Mouse (Mus musculus): Measurements from ENCODE around the gene Zbtb49. TPM values are rescaled to one million over a fixed set of nuclear protein-coding genes. Genes with fewer than 3 reads are reported as not detected.
A peak's percentile ranks its signal among the peaks of the same experiment; 100 is the strongest.

Gene Zbtb49
- polyA plus RNA-seq, 1 experiment, result 24.5 TPM

DNA sequence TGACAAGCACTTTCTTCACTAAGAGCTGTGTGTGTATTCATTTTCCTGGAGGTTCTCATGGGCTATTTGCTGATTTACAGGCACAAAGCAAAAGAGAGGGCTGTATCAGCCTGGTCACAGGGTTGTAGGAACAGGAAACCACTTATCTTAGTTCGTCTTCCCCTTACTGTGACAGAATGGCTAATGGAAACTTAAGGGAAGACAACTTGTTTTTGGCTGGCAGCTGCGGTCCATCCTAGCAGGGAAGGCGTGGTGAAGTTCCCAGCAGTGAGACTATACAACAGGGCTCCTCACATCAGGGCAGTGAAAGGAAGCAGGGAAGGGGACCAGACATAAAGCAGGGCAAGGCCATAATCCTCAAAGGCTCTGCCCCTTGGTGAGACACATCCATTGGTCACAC lies 35.4 kb upstream of the Zbtb49 start:
- no peak overlapping the region for H3K4me3 ChIP-seq (ENCODE audit: control insufficient read depth, low read depth, low read length)
- no peaks in the 10 kb centered on the region for H3K27me3 ChIP-seq (ENCODE audit: control insufficient read depth, insufficient read depth, low read length)
- TF ChIP-seq CTCF (IDR thresholded peaks at IDR 0.05; ENCODE audit: control insufficient read depth, insufficient read depth, insufficient replicate concordance, low read depth, low read length), result no peak
- no peak for TF ChIP-seq POLR2A (IDR thresholded peaks at IDR 0.05; ENCODE audit: control insufficient read depth, low read depth, low read length)
- H3K36me3 ChIP-seq (ENCODE audit: control insufficient read depth, insufficient read depth, low read length), result no peaks in the 10 kb centered on the region
- H3K4me1 ChIP-seq (ENCODE audit: control insufficient read depth, insufficient read depth, low read length), result no peaks in the 10 kb centered on the region; the same call in 1 of the 2 replicates
- H3K27ac ChIP-seq (ENCODE audit: control insufficient read depth, insufficient read depth, low read depth, low read length), result no peak overlapping the region

- no peaks in the 10 kb centered on the region for H3K27me3 ChIP-seq (ENCODE audit: control insufficient read depth, insufficient read depth, low read length)
- H3K4me1 ChIP-seq (ENCODE audit: control insufficient read depth, insufficient read depth, low read length), result no peaks in the 10 kb centered on the region; the same call in 1 of the 2 replicates
- no peaks in the 10 kb centered on the region for H3K36me3 ChIP-seq (ENCODE audit: control insufficient read depth, insufficient read depth, low read length)
- TF ChIP-seq CTCF (IDR thresholded peaks at IDR 0.05; ENCODE audit: control insufficient read depth, insufficient read depth, insufficient replicate concordance, low read depth, low read length) (no peak), POLR2A (IDR thresholded peaks at IDR 0.05; ENCODE audit: control insufficient read depth, low read depth, low read length) (no peak)
- H3K27ac ChIP-seq (ENCODE audit: control insufficient read depth, insufficient read depth, low read depth, low read length), result no peak overlapping the region
- H3K4me3 ChIP-seq (ENCODE audit: control insufficient read depth, low read depth, low read length), result no peak overlapping the region
Observed at GRCm38 (mm10) chr5:38255195-38255594, 34.9 kb upstream of the Zbtb49 start.

DNA sequence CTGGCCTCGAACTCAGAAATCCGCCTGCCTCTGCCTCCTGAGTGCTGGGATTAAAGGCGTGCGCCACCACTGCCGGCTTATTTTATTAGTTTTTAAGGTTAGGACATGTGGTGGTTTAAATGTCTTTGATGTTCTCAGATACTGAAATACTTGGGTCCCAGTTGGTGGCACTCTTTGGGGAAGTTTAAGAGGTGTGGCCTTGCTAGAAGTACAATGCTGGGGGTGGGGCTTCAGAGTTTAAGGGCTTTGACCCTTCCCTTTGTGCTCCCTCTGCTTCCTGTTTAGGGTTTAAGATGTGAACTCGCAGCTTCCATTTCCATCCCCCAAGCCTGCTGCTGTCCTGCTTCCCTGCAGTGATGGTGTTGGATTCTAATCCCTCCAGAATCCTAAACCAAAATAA lies 21.7 kb upstream of the Zbtb49 start:
- no peaks in the 10 kb centered on the region for H3K27me3 ChIP-seq (ENCODE audit: control insufficient read depth, insufficient read depth, low read length)
- H3K27ac ChIP-seq (ENCODE audit: control insufficient read depth, insufficient read depth, low read depth, low read length), result no peak overlapping the region
- TF ChIP-seq POLR2A (IDR thresholded peaks at IDR 0.05; ENCODE audit: control insufficient read depth, low read depth, low read length), result no peak
- no peak for TF ChIP-seq CTCF (IDR thresholded peaks at IDR 0.05; ENCODE audit: control insufficient read depth, insufficient read depth, insufficient replicate concordance, low read depth, low read length)

DNA sequence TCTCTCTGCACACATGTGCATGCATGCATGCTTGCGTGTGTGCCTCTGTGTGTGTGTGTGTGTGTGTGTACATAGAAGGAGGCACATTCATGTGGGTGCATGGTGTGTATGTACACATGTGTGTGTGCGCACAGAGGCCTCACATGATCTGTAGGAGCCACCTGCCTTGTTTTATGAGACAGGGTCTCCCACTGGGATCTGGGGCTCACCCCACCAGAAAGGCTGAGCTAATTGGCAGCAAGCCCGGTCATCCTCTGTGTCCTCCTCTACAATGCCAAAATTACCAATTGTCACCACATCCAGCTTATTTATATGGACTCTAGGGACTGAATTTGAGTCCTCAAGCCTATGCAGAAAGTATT lies 21.2 kb upstream of the Zbtb49 start:
- no peak for TF ChIP-seq POLR2A (IDR thresholded peaks at IDR 0.05; ENCODE audit: control insufficient read depth, low read depth, low read length)
- TF ChIP-seq CTCF (IDR thresholded peaks at IDR 0.05; ENCODE audit: control insufficient read depth, insufficient read depth, insufficient replicate concordance, low read depth, low read length), result no peak
- no peak overlapping the region for H3K27ac ChIP-seq (ENCODE audit: control insufficient read depth, insufficient read depth, low read depth, low read length)
- H3K4me3 ChIP-seq (ENCODE audit: control insufficient read depth, low read depth, low read length), result no peak overlapping the region
- no peaks in the 10 kb centered on the region for H3K36me3 ChIP-seq (ENCODE audit: control insufficient read depth, insufficient read depth, low read length)
- no peaks in the 10 kb centered on the region for H3K4me1 ChIP-seq (ENCODE audit: control insufficient read depth, insufficient read depth, low read length)
- H3K27me3 ChIP-seq (ENCODE audit: control insufficient read depth, insufficient read depth, low read length), result no peaks in the 10 kb centered on the region

More for the DNA sequence above, 21.7 kb upstream of the Zbtb49 start:
- Histone ChIP-seq H3K4me3 (ENCODE audit: control insufficient read depth, low read depth, low read length) (no peak overlapping the region), H3K4me1 (ENCODE audit: control insufficient read depth, insufficient read depth, low read length) (no peaks in the 10 kb centered on the region), H3K36me3 (ENCODE audit: control insufficient read depth, insufficient read depth, low read length) (no peaks in the 10 kb centered on the region)

DNA sequence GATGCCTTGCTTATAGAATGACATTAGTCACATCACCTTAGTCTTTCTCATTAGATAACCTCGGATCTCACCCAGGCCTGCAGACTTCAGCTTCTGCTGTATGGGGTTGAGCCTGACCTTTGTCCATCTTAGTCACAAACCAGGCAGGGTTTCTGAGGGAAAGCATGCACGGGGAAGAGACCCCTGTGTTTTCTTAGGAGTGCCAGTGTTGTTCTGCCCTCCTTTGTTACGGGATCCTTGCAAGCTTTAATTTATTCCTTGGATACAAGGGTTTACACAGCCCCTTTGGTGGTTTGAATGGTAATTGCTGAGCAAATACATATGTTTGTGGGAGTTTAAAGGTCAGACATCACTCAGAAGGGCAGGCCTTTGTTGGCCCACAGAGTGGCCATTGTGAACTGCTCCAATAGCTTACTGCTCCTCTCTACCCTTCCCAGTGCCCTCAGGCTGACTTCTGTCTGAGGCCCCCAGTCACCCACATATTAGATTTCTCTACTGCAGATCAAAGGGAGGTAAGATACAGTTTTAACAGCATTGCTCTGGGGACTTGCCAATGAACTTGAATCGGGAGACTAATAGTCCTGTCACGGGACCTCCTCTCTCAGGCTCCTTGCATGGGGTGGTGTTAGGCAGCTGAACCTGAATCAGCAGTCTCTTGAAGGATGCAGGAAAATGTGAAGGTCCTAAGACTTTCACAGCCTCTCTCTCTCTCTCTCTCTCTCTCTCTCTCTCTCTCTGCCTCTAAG lies 20.6 kb upstream of the Zbtb49 start:
- no peaks in the 10 kb centered on the region for H3K36me3 ChIP-seq (ENCODE audit: control insufficient read depth, insufficient read depth, low read length)
- H3K4me1 ChIP-seq (ENCODE audit: control insufficient read depth, insufficient read depth, low read length), result no peaks in the 10 kb centered on the region
- no peak overlapping the region for H3K27ac ChIP-seq (ENCODE audit: control insufficient read depth, insufficient read depth, low read depth, low read length)
- H3K27me3 ChIP-seq (ENCODE audit: control insufficient read depth, insufficient read depth, low read length), result no peaks in the 10 kb centered on the region
- H3K4me3 ChIP-seq (ENCODE audit: control insufficient read depth, low read depth, low read length), result no peak overlapping the region
- TF ChIP-seq CTCF (IDR thresholded peaks at IDR 0.05; ENCODE audit: control insufficient read depth, insufficient read depth, insufficient replicate concordance, low read depth, low read length), result no peak
- no peak for TF ChIP-seq POLR2A (IDR thresholded peaks at IDR 0.05; ENCODE audit: control insufficient read depth, low read depth, low read length)

DNA sequence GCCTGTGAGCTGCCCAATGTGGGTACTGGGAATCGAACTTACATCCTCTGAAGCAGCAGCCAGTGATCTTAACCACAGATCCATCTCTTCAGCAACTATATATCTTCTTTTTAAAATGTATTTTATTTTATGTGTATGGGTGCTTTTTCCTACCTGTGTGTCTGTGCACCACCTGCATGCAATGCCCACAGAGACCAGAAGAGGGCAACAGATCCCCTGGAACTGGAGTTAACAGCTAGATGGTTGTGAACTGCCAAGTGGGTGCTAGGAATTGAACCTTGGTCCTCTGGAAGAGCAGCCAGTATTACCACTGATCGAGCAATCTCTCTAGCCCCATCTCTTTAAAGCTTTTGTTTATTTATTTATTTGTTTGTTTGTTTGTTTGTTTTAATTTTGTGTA lies 16.4 kb upstream of the Zbtb49 start:
- Histone ChIP-seq H3K36me3 (ENCODE audit: control insufficient read depth, insufficient read depth, low read length) (peaks cover 4% of the 10 kb centered on the region), H3K4me1 (ENCODE audit: control insufficient read depth, insufficient read depth, low read length) (no peaks in the 10 kb centered on the region), H3K27me3 (ENCODE audit: control insufficient read depth, insufficient read depth, low read length) (no peaks in the 10 kb centered on the region), H3K4me3 (ENCODE audit: control insufficient read depth, low read depth, low read length) (no peak overlapping the region), H3K27ac (ENCODE audit: control insufficient read depth, insufficient read depth, low read depth, low read length) (no peak overlapping the region)
- TF ChIP-seq CTCF (IDR thresholded peaks at IDR 0.05; ENCODE audit: control insufficient read depth, insufficient read depth, insufficient replicate concordance, low read depth, low read length) (peak; percentile 3; the same call in 1 of the 2 replicates), POLR2A (IDR thresholded peaks at IDR 0.05; ENCODE audit: control insufficient read depth, low read depth, low read length) (no peak)

GRCm38 (mm10) chr5:38235422-38235821 lies 15.2 kb upstream of the Zbtb49 start:
- Histone ChIP-seq H3K4me3 (ENCODE audit: control insufficient read depth, low read depth, low read length) (peak overlapping the region; percentile 85), H3K27ac (ENCODE audit: control insufficient read depth, insufficient read depth, low read depth, low read length) (no peak overlapping the region), H3K36me3 (ENCODE audit: control insufficient read depth, insufficient read depth, low read length) (peaks cover 8% of the 10 kb centered on the region), H3K27me3 (ENCODE audit: control insufficient read depth, insufficient read depth, low read length) (no peaks in the 10 kb centered on the region), H3K4me1 (ENCODE audit: control insufficient read depth, insufficient read depth, low read length) (no peaks in the 10 kb centered on the region)
- TF ChIP-seq CTCF (IDR thresholded peaks at IDR 0.05; ENCODE audit: control insufficient read depth, insufficient read depth, insufficient replicate concordance, low read depth, low read length) (peak; percentile 88; the same call in 1 of the 2 replicates), POLR2A (IDR thresholded peaks at IDR 0.05; ENCODE audit: control insufficient read depth, low read depth, low read length) (no peak; the same call in 1 of the 2 replicates)

Data from testis, adult 2 months (tissue).